Comparison of ENCODE assay signal across 20 mouse cellular contexts in the genomic region with DNA sequence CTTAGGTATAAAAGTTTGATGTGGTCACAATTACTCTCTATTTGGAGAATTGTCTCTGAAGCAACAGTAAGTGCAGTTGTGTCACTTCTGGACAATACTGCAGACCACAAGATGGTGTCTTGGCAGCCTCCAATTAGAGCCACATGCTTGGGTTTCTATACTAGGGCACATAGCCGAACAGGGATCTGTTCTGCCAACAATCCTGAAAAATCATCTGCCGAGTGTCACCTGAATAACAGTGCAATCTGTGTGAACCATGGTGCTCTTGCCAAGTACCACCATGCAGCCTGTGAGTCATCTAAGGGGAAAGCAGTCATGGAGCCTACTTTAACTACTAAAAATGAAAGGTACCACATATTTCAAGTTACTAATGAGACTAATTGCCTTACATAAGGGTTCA.
DNase-seq lines count a peak whose midpoint lies in the region; ATAC-seq and TF ChIP-seq lines count a peak whose summit lies in the region.
"Had no signal": no experiment of that assay in that cellular context is flagged by ENCODE, and none has a peak within 500 bp of the region (broad histone marks: within the 10 kb centered on the region; RNA-seq: fewer than 3 reads in every experiment).

No protein-coding gene starts in this region.

- TF ChIP-seq CTCF in forebrain, postnatal 0 days (IDR thresholded peaks at IDR 0.05; ENCODE audit: low read depth): no peak
- TF ChIP-seq CTCF in layer of hippocampus, adult 2 months (conservative IDR thresholded peaks at IDR 0.05): no peak
- no peak for TF ChIP-seq CTCF in lung, adult 2 months (IDR thresholded peaks at IDR 0.05; ENCODE audit: insufficient read depth, low read length)

- no peak overlapping the region for H3K9ac ChIP-seq in forebrain, postnatal 0 days
- H3K9ac ChIP-seq in forebrain, embryonic 16.5 days (replicated peaks; ENCODE audit: low read depth, low read length): no peak overlapping the region
- H3K9ac ChIP-seq: lung, embryonic 14.5 days had no signal

- H3K36me3 ChIP-seq in forebrain, postnatal 0 days (ENCODE audit: insufficient read depth): no peaks in the 10 kb centered on the region
- H3K36me3 ChIP-seq in forebrain, embryonic 16.5 days (ENCODE audit: control insufficient read depth, insufficient read depth): no peaks in the 10 kb centered on the region
- H3K36me3 ChIP-seq: embryonic facial prominence, embryonic 10.5 days had no signal

- WGBS in forebrain, postnatal 0 days: 65% methylated on average over 2 of the region's 2 CpGs
- 66% methylated on average over 2 of the region's 2 CpGs for WGBS in forebrain, embryonic 16.5 days
- 80% methylated on average over 2 of the region's 2 CpGs for WGBS in lung, adult 2 months

- H3K9me3 ChIP-seq in forebrain, postnatal 0 days (ENCODE audit: low read length): no peaks in the 10 kb centered on the region
- no peaks in the 10 kb centered on the region for H3K9me3 ChIP-seq in forebrain, embryonic 16.5 days (ENCODE audit: control insufficient read depth, low read length)
- H3K9me3 ChIP-seq: embryonic facial prominence, embryonic 10.5 days had no signal

- H3K27me3 ChIP-seq in forebrain, postnatal 0 days (ENCODE audit: insufficient read depth, low read length): no peaks in the 10 kb centered on the region
- H3K27me3 ChIP-seq in forebrain, embryonic 16.5 days (replicated peaks; ENCODE audit: control insufficient read depth, insufficient read depth, low read length): no peaks in the 10 kb centered on the region
- H3K27me3 ChIP-seq: CH12.LX had no signal

- no peak overlapping the region for H3K27ac ChIP-seq in forebrain, postnatal 0 days (ENCODE audit: low read depth, low read length)
- H3K27ac ChIP-seq in forebrain, embryonic 16.5 days (ENCODE audit: low read length): no peak overlapping the region
- peak overlapping the region; percentile 80 for H3K27ac ChIP-seq in layer of hippocampus, adult 2 months
- H3K27ac ChIP-seq: embryonic facial prominence, embryonic 10.5 days; kidney, postnatal 0 days had no signal

- no peak for DNase-seq in forebrain, postnatal 0 days
- DNase-seq in right cerebral cortex, postnatal 25 days: peak; percentile 3
- DNase-seq in right cerebral cortex, postnatal 10 days (ENCODE audit: low spot score in 2 of 2): no peak
- peak; percentile 49 to 74 for DNase-seq in layer of hippocampus, adult 2 months (ENCODE audit: low spot score in 2 of 2)
- DNase-seq in lung, adult 2 months: no peak
- DNase-seq in kidney, postnatal 36 days: no peak
- DNase-seq in kidney, adult 8-10 months: no peak
- DNase-seq: adrenal gland, postnatal 25 days; gastrocnemius, postnatal 25 days; heart, postnatal 36 days; liver; lung, embryonic 14.5 days; midbrain, embryonic 14.5 days had no signal

- no peak for TF ChIP-seq POLR2A in lung, adult 2 months (IDR thresholded peaks at IDR 0.05; ENCODE audit: borderline replicate concordance, extremely low read depth, low read depth, low read length)

- H3K4me2 ChIP-seq in forebrain, postnatal 0 days (ENCODE audit: low read depth): no peak overlapping the region
- no peak overlapping the region for H3K4me2 ChIP-seq in forebrain, embryonic 16.5 days (ENCODE audit: low read length)
- H3K4me2 ChIP-seq: heart, embryonic 11.5 days; lung, embryonic 14.5 days had no signal

- peak; percentile 40; the same call in 1 of the 2 replicates for ATAC-seq in forebrain, postnatal 0 days
- no peak for ATAC-seq in forebrain, embryonic 16.5 days
- ATAC-seq: inflammation-experienced regulatory T-cells, adult 6 months had no signal

- no peaks in the 10 kb centered on the region for H3K4me1 ChIP-seq in forebrain, postnatal 0 days (ENCODE audit: insufficient read depth)
- H3K4me1 ChIP-seq in forebrain, embryonic 16.5 days (replicated peaks; ENCODE audit: control insufficient read depth, insufficient read depth, low read length): no peaks in the 10 kb centered on the region
- no peaks in the 10 kb centered on the region for H3K4me1 ChIP-seq in lung, adult 2 months (ENCODE audit: control insufficient read depth, insufficient read depth, low read length)
- H3K4me1 ChIP-seq: embryonic facial prominence, embryonic 10.5 days had no signal

- H3K4me3 ChIP-seq in forebrain, postnatal 0 days (ENCODE audit: low read depth, low read length): no peak overlapping the region
- no peak overlapping the region for H3K4me3 ChIP-seq in forebrain, embryonic 16.5 days (replicated peaks; ENCODE audit: low read length)
- H3K4me3 ChIP-seq in layer of hippocampus, adult 2 months: no peak overlapping the region
- H3K4me3 ChIP-seq in lung, adult 2 months (replicated peaks; ENCODE audit: extremely low read depth, low read depth, low read length): no peak overlapping the region
- H3K4me3 ChIP-seq: embryonic facial prominence, embryonic 10.5 days; erythroblast, embryonic 14.5 days had no signal

Comparison
In these comparisons a context has a peak if more than half of its experiments do, and no peak if none do; other contexts are left out.
1. DNase-seq: peak in right cerebral cortex, postnatal 25 days (single experiment) and layer of hippocampus, adult 2 months (2 of 2); none in forebrain, postnatal 0 days (single experiment), right cerebral cortex, postnatal 10 days (0 of 2), lung, adult 2 months (single experiment), kidney, postnatal 36 days (0 of 2) and kidney, adult 8-10 months (0 of 2).